Mouse (Mus musculus) macrophage (primary cell): ENCODE results near the gene Usp30. TPM values are rescaled to one million over a fixed set of nuclear protein-coding genes. Genes with fewer than 3 reads are reported as not detected.

Experiments used
- H3K27ac ChIP-seq: fragments of 350-480 bp; formaldehyde crosslinking; 2 replicates; pipeline ENCODE4 v1.9.0; 2021
- H3K36me3 ChIP-seq: fragments of 350-480 bp; formaldehyde crosslinking; 2 replicates; pipeline ENCODE4 v1.9.0; 2021; ENCODE audit errors: inconsistent target
- H3K4me3 ChIP-seq: fragments of 350-480 bp; formaldehyde crosslinking; 2 replicates; pipeline ENCODE4 v1.9.0; 2021; ENCODE audit errors: inconsistent target
- H3K79me2 ChIP-seq: fragments of 350-480 bp; formaldehyde crosslinking; 2 replicates; pipeline ENCODE4 v1.9.0; 2021; ENCODE audit errors: inconsistent target
- WGBS: methylation state at CpG from one replicate; pipeline ENCODE4 v1.1.7; 2026; ENCODE audit warnings: inconsistent platforms; ENCODE audit not compliant: missing documents; 5-methylcytosine and 5-hydroxymethylcytosine counted together
- polyA plus RNA-seq: library from polyadenylated mRNA; stranded (reverse); fragments of 250-400 nt; gene quantifications from 3 replicates; pipeline ENCODE4 v1.2.4, GENCODE M21; 2018; ENCODE audit warnings: inconsistent platforms

Gene Usp30
- polyA plus RNA-seq, 1 experiment from 2014 or later, result 11.9 TPM

DNA sequence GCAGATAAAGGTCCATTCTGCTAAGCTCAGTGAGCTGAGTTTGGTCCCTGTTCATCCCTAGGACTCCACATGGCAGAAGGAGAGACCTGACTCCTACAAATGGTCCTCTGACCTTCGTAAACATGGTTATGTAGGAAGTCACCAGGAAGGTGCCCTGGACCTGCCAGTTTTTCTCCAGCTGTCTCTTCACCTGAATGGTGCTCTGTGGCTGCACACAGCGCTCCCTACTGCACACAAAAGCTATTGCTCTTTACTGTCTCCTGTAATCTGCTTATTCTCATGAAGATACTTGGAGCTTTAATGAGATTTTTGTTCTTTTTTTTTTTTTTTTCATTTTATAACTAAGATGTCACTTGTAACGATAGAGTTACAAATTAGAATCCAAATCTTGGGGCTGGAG, 18.7 kb upstream of the Usp30 start:
- WGBS, result 81% methylated on average over 3 of the region's 3 CpGs
- Histone ChIP-seq H3K27ac (no peak overlapping the region), H3K36me3 (no peaks in the 10 kb centered on the region), H3K79me2 (no peaks in the 10 kb centered on the region), H3K4me3 (no peak overlapping the region)

- 54% methylated on average over 5 of the region's 5 CpGs for WGBS
- Histone ChIP-seq H3K79me2 (no peaks in the 10 kb centered on the region), H3K27ac (no peak overlapping the region), H3K36me3 (no peaks in the 10 kb centered on the region), H3K4me3 (no peak overlapping the region)
Observed at GRCm38 (mm10) chr5:114047182-114047581, 18.1 kb upstream of the Usp30 start.

DNA sequence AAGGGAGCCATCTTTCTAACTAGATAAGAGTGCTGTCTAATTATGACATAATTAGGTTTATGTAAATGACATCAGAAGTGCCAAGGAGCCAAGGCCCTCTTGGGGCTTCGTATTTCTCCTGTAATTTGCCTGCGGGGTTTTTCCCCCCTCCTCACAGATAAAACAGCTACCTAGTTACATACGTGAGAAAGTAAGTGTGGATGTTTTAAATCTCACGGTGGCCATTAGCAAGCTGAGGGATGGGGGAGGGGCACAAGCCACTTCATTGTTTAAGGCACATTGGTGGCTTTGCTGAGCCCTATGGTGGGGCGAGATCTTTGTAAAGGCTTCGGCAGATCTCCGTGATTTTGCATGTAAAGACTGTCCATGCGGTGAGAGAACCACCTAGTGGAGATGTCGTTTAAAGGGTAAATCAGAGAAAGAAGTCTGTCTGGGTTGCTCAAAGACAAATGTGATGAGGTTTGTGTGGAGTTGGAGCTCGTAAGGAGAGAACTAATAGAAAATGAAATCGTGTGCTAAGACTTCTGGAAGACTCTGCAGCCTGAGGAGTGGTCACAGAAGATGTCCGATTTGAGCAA, 16.4 kb upstream of the Usp30 start:
- no peaks in the 10 kb centered on the region for H3K79me2 ChIP-seq
- H3K4me3 ChIP-seq, result no peak overlapping the region
- 61% methylated on average over 12 of the region's 12 CpGs for WGBS
- H3K36me3 ChIP-seq, result no peaks in the 10 kb centered on the region
- no peak overlapping the region for H3K27ac ChIP-seq

DNA sequence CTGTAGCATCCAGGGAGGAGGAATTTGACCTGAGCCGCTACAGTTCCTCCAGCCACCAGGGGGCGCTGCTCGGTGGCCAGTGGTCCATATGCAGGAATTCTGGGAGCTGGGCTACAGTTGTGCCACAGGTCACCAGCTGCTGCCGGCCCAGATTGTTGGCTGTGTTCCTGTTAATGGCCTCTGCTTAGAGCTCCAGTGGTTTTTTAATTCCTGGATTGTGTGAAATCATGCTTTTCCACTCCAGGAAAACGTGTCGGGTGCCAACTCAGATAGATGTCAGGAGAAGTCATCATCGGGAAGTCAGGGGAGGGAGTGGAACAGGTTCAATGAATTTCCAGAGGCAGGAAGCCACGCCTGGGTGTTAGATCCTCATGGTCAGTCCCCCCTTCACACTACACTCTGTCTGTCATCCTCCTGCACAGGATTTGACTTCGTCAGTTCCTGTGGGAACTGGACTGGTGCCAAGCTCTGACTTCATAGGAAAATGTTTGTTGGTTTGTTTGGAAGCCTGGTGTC, 13.0 kb upstream of the Usp30 start:
- H3K4me3 ChIP-seq, result no peak overlapping the region
- 23% methylated on average over 9 of the region's 9 CpGs for WGBS
- no peak overlapping the region for H3K27ac ChIP-seq
- no peaks in the 10 kb centered on the region for H3K36me3 ChIP-seq
- H3K79me2 ChIP-seq, result no peaks in the 10 kb centered on the region

DNA sequence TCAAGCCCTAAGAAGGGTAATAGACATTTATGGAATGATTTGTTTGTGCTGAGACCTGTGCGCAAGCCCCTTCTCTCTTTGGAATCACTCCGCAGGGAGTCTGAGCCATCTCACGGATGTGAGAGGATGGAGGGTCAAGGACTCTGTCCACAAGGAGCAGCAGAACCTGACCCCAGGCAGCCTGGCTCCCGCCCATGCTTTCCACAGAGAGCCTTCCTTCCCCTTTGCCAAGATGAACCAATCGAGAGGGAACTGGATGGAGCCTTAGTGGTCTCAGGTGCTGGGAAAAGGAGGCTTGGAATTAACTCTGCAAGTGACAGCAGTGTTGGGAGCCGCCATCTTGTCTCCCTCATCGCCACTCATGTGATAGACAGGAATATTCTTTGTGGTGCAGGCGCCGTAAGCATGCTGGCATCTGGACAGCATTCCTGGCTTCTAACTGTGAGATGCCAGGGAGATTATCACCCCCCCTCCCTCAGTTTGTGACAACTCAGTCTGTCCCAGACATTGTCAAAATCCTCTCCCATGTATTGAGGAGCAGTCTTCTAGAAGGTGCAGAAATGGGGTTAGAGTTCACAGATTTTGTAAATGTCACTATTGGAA, 8.0 kb upstream of the Usp30 start:
- H3K4me3 ChIP-seq, result no peak overlapping the region
- no peaks in the 10 kb centered on the region for H3K79me2 ChIP-seq
- WGBS, result 81% methylated on average over 9 of the region's 9 CpGs
- no peak overlapping the region for H3K27ac ChIP-seq
- no peaks in the 10 kb centered on the region for H3K36me3 ChIP-seq

DNA sequence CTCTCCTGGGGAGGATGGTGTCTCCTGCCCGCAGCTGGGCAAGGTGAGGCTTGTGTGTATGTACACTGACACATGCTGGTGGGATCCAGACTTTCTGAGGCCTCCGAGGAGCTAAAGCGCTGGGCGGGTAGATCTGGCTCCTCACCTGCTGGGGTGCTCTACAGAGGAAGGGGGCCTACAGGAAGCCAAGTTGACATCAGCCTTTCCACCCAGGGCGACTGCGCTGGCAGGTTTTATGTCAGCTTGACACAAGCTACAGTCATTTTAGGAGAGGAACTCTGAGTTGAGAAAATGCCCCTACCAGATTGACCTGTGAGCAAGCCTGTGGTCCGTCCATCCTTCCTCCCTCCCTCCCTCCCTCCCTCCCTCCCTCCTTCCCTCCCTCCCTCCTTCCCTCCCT, 3.6 kb upstream of the Usp30 start:
- whole genome bisulfite sequencing, result 15% methylated on average over 6 of the region's 7 CpGs

GRCm38 (mm10) chr5:114063958-114064357, 1.3 kb upstream of the Usp30 start:
- 73% methylated on average over 3 of the region's 4 CpGs for WGBS
- no peak overlapping the region for H3K4me3 ChIP-seq
- no peaks in the 10 kb centered on the region for H3K36me3 ChIP-seq
- no peak overlapping the region for H3K27ac ChIP-seq
- no peaks in the 10 kb centered on the region for H3K79me2 ChIP-seq

More for the DNA sequence above, 3.6 kb upstream of the Usp30 start:
- Histone ChIP-seq H3K36me3 (no peaks in the 10 kb centered on the region), H3K79me2 (no peaks in the 10 kb centered on the region), H3K4me3 (no peak overlapping the region), H3K27ac (no peak overlapping the region)

GRCm38 (mm10) chr5:114066601-114067000, 1.3 kb downstream of the Usp30 start:
- H3K4me3 ChIP-seq, result no peak overlapping the region
- H3K79me2 ChIP-seq, result no peaks in the 10 kb centered on the region
- 63% methylated on average over 6 of the region's 6 CpGs for WGBS
- H3K36me3 ChIP-seq, result no peaks in the 10 kb centered on the region
- H3K27ac ChIP-seq, result no peak overlapping the region

DNA sequence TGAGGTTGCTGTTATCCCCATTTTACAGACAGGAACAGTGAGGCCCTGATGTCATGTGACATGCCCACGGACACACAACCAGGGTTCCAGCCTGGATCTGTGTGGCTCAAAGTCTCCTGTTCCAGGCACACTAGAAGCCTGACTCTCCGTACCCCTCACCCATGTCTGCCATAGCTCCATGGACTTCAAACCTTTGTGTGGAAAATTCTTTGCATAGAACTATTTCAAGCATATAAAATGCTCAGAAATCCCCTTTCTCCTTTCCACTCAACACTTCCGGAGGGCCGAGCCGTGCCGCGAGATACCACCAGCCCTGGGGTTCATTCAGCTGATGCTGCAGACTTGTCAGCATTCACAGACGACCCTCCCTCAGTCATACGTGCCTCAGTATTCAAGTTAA, 2.3 kb downstream of the Usp30 start:
- Histone ChIP-seq H3K79me2 (no peaks in the 10 kb centered on the region), H3K36me3 (no peaks in the 10 kb centered on the region), H3K27ac (no peak overlapping the region), H3K4me3 (no peak overlapping the region)
- WGBS, result 79% methylated on average over 9 of the region's 9 CpGs

DNA sequence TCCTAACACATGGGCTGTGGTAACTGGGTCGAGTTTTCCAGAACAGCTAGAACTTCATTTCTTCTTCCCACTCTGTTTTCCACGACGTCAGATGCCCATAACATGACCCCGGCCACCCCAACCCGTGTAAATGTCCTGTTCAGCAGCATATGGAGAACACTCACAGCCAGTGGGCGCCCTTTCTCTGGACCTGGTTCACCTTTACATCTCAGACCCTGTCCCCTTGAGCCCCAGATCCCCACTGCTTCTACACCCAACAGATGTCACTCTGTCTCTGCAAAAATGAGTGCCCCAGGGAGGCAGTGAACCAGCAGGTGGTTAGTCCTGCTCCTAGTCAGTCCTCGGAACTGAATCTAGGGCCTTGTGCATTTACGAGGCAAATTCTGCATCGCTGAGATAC, 2.7 kb downstream of the Usp30 start:
- 77% methylated on average over 9 of the region's 9 CpGs for WGBS
- Histone ChIP-seq H3K36me3 (no peaks in the 10 kb centered on the region), H3K79me2 (no peaks in the 10 kb centered on the region), H3K4me3 (no peak overlapping the region), H3K27ac (no peak overlapping the region)

DNA sequence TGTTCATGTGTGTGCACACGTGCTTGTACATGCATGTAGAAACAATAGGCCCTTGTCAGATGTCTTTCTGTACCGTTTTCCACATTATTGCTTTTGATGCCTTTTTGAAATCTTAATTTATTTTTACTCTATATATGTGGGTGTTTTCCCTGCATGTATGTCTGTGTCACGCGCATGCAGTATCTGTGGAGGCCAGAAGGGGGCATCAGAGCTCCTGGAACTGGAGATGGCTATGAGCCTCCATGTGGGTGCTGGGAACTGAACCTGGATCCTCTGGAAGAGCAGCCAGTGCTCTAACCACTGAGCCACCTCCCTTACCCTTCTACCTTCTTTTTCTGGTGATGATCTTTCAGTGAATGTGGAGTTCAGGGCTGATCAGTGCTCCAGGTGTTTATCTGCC, 5.6 kb downstream of the Usp30 start:
- Histone ChIP-seq H3K27ac (no peak overlapping the region), H3K4me3 (no peak overlapping the region)
- WGBS, result 100% methylated on average over 4 of the region's 4 CpGs

DNA sequence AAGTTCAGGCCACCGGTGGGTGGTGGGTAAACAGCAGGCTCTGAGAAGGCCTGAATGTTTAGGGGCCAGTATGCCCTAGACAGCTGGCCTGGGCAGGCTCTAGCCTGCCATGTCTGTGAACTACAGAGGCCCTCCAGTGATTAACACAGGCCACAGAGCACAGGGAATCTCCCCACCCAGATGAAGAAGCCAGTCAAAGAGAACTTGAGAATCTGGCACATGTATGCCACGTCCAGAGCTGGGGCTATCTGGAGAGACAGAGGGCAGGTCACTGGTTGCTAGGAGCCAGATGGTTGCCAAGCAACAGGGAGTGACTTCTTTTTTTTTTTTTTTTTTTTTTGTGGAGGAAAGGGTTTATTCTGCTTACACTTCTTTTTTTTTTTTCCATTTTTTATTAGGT, 7.0 kb downstream of the Usp30 start:
- H3K4me3 ChIP-seq, result no peak overlapping the region
- WGBS, result 72% methylated on average over 2 of the region's 2 CpGs
- H3K36me3 ChIP-seq, result no peaks in the 10 kb centered on the region
- no peak overlapping the region for H3K27ac ChIP-seq
- H3K79me2 ChIP-seq, result no peaks in the 10 kb centered on the region

More for the DNA sequence above, 5.6 kb downstream of the Usp30 start:
- H3K36me3 ChIP-seq, result no peaks in the 10 kb centered on the region
- no peaks in the 10 kb centered on the region for H3K79me2 ChIP-seq

DNA sequence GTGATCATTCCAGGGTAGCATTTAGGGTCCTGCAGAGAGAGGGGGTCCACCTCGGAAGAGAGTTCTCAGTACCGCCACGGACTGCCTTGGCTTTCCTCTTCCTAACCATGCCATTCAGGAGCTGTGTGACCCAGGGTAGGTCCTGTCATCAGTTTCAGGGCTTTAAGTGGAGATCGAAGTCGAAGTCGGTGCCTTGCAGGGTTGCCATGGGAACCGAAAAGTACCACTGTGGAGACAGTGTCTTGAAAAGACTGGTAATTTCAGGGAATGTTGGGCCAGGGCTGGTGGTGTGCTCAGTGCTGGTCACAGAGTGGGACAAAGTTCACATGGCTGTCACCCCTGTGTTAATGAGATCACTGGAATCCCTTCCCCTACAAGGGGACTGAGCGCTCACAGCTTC, 11.7 kb downstream of the Usp30 start:
- Histone ChIP-seq H3K27ac (no peak overlapping the region), H3K79me2 (no peaks in the 10 kb centered on the region), H3K4me3 (no peak overlapping the region), H3K36me3 (no peaks in the 10 kb centered on the region)
- 75% methylated on average over 8 of the region's 8 CpGs for WGBS

DNA sequence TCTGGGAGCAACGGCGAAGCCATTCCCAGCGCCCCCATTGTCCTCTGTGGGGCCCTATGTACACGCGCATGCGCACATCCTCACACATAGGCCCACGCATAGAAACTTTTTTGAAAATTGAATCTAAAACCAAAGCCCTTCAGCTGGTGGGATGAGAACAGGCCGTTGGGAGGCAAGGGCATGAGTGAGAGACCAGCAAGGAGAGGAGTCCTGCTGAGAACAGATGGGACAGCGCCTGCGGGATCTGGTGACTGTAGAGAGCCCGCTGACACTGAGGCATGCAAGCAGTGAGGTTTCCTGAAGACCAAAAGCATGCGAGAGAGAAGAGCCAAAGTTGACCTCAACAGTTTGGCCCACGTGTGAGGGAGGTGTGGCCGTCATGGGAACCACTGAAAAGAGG, 20.2 kb downstream of the Usp30 start:
- H3K4me3 ChIP-seq, result no peak overlapping the region
- 75% methylated on average over 14 of the region's 14 CpGs for WGBS

DNA sequence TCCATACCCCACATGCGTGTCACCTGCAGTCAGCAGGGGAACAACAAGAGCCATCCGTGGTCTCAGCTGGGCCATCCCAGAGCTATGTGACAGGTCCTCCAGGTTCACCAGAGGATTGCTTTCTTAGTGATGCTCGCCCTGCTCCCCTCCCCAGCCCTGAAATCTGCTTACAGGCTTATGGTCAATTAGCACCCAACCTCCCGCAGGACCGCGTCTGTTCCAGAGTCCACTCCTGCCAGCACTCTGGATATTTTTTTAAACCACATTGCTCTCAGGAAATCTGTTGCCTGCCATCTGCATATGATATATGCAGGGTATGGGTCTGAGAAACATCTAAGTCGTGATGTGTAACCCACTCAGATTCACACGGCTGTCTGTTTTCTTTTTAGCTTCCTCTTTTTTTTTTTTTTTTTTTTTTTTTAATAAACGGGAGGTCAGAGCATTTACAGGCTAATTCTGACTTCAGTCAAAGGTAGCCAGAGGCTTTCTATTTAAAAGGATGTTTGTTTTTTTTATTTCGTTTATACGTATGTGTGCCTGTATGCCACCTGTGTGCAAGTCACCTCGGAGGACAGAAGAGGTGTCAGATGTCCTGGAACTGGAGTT, 22.7 kb downstream of the Usp30 start:
- WGBS, result 63% methylated on average over 10 of the region's 12 CpGs
- Histone ChIP-seq H3K36me3 (no peaks in the 10 kb centered on the region), H3K4me3 (no peak overlapping the region), H3K27ac (no peak overlapping the region), H3K79me2 (no peaks in the 10 kb centered on the region)

More for the DNA sequence above, 20.2 kb downstream of the Usp30 start:
- Histone ChIP-seq H3K27ac (no peak overlapping the region), H3K79me2 (no peaks in the 10 kb centered on the region), H3K36me3 (no peaks in the 10 kb centered on the region)
